Mouse (Mus musculus) olfactory bulb, adult 2 months (tissue): Measurements from ENCODE around the gene Atxn7l3.

ENCODE experiments used
- CTCF ChIP-seq: fragments of 200-500 bp; IDR thresholded peaks from 2 replicates; pipeline ENCODE4 v1.5.1; 2012; ENCODE audit warnings: low read depth, mild to moderate bottlenecking, low read length, moderate library complexity; ENCODE audit not compliant: insufficient read depth
- POLR2A ChIP-seq: fragments of 200-500 bp; IDR thresholded peaks from 2 replicates; pipeline ENCODE4 v1.6.1; 2012; ENCODE audit warnings: mild to moderate bottlenecking, low read depth, low read length, moderate library complexity; ENCODE audit not compliant: insufficient read depth

DNA sequence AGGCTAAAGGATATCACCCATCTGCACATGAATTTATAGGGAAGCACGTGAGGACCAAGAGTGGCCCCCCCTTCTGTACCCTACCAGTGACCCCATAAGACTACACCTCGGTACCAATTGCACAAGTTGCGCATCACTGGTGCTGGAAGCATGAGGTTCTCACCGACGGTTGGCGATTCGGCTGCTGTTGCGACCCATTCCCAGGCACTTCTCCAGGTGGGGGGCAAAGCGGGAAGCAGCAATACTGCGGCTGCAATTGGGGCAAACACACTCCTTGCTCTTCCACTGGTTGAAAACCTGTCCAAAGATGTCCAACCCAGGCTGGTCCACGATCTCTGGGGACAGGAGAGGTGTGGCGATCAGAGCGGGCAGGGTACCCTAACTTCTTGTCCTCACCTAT, 2.5 kb downstream of the Atxn7l3 start:
- TF ChIP-seq POLR2A: no peak
- TF ChIP-seq CTCF: no peak
